ENCODE assay signal across 20 mouse cellular contexts in the genomic region with DNA sequence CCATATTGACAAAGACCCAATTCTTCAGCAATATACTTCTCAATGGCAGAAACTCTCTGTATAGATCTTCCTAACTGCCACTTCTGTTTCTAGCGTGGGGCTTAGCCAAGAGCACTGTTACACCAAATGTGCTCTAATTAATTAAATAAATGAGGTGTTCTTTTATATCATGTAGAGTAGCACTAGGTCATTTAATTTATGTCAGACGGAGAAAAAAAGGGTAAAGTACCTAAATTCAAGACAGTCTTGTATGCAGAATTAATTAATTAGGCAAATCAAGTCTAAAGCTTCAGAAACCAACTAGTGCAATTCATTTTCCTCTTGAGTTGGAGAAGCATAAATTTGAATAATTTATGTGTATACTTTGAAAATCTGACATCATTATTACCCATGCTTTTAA. TPM values are rescaled to one million over a fixed set of nuclear protein-coding genes. Genes with fewer than 3 reads are reported as not detected.
A peak's percentile ranks its signal among the peaks of the same experiment; 100 is the strongest.
DNase-seq lines count a peak whose midpoint lies in the region; ATAC-seq and TF ChIP-seq lines count a peak whose summit lies in the region.
"Had no signal": no experiment of that assay in that cellular context is flagged by ENCODE, and none has a peak within 500 bp of the region (broad histone marks: within the 10 kb centered on the region; RNA-seq: fewer than 3 reads in every experiment).

No protein-coding gene starts in this region.

- no peak overlapping the region for H3K27ac ChIP-seq in forebrain, embryonic 14.5 days (ENCODE audit: low read depth, low read length)
- H3K27ac ChIP-seq in forebrain, embryonic 11.5 days (ENCODE audit: low read depth, low read length): no peak overlapping the region
- no peak overlapping the region for H3K27ac ChIP-seq in forebrain, embryonic 16.5 days (ENCODE audit: low read length)
- H3K27ac ChIP-seq in forebrain, postnatal 0 days (ENCODE audit: low read depth, low read length): no peak overlapping the region
- H3K27ac ChIP-seq: embryonic facial prominence, embryonic 10.5 days; embryonic facial prominence, embryonic 12.5 days had no signal

- no peak for TF ChIP-seq CTCF in forebrain, postnatal 0 days (IDR thresholded peaks at IDR 0.05; ENCODE audit: low read depth)

- no peaks in the 10 kb centered on the region for H3K27me3 ChIP-seq in forebrain, embryonic 14.5 days (replicated peaks; ENCODE audit: control insufficient read depth, insufficient read depth, low read length)
- H3K27me3 ChIP-seq in forebrain, embryonic 11.5 days (ENCODE audit: control insufficient read depth, insufficient read depth, low read length): no peaks in the 10 kb centered on the region
- H3K27me3 ChIP-seq in forebrain, embryonic 16.5 days (replicated peaks; ENCODE audit: control insufficient read depth, insufficient read depth, low read length): no peaks in the 10 kb centered on the region
- no peaks in the 10 kb centered on the region for H3K27me3 ChIP-seq in forebrain, postnatal 0 days (ENCODE audit: insufficient read depth, low read length)
- H3K27me3 ChIP-seq: embryonic facial prominence, embryonic 12.5 days had no signal

- DNase-seq in forebrain, embryonic 14.5 days (ENCODE audit: low spot score): peak; percentile 80
- DNase-seq in forebrain, embryonic 11.5 days (ENCODE audit: low spot score): no peak
- no peak for DNase-seq in forebrain, postnatal 0 days
- no peak for DNase-seq in right cerebral cortex, postnatal 4 days
- DNase-seq: adrenal gland, adult 2 months; adrenal gland, postnatal 10 days; adrenal gland, postnatal 25 days; cerebellum, adult 11-12 months; cerebellum, adult 2 months; cerebellum, adult 9-10 months; cerebellum, postnatal 10 days; cerebellum, postnatal 25 days had no signal

- no peaks in the 10 kb centered on the region for H3K36me3 ChIP-seq in forebrain, embryonic 14.5 days (ENCODE audit: control insufficient read depth, insufficient read depth, low read length)
- H3K36me3 ChIP-seq in forebrain, embryonic 11.5 days (ENCODE audit: control insufficient read depth, insufficient read depth, low read length): no peaks in the 10 kb centered on the region
- H3K36me3 ChIP-seq in forebrain, embryonic 16.5 days (ENCODE audit: control insufficient read depth, insufficient read depth): no peaks in the 10 kb centered on the region
- H3K36me3 ChIP-seq in forebrain, postnatal 0 days (ENCODE audit: insufficient read depth): no peaks in the 10 kb centered on the region
- H3K36me3 ChIP-seq: embryonic facial prominence, embryonic 10.5 days; embryonic facial prominence, embryonic 12.5 days had no signal

- no peak overlapping the region for H3K4me2 ChIP-seq in forebrain, embryonic 14.5 days (ENCODE audit: low read length)
- H3K4me2 ChIP-seq in forebrain, embryonic 11.5 days (ENCODE audit: low read depth, low read length, severe bottlenecking): no peak overlapping the region
- no peak overlapping the region for H3K4me2 ChIP-seq in forebrain, embryonic 16.5 days (ENCODE audit: low read length)
- H3K4me2 ChIP-seq in forebrain, postnatal 0 days (ENCODE audit: low read depth): no peak overlapping the region
- H3K4me2 ChIP-seq: embryonic facial prominence, embryonic 12.5 days had no signal

- H3K4me3 ChIP-seq in forebrain, embryonic 14.5 days (ENCODE audit: low read depth, low read length): no peak overlapping the region
- no peak overlapping the region for H3K4me3 ChIP-seq in forebrain, embryonic 11.5 days (ENCODE audit: low read depth, low read length)
- H3K4me3 ChIP-seq in forebrain, embryonic 16.5 days (replicated peaks; ENCODE audit: low read length): no peak overlapping the region
- H3K4me3 ChIP-seq in forebrain, postnatal 0 days (ENCODE audit: low read depth, low read length): no peak overlapping the region
- H3K4me3 ChIP-seq: embryonic facial prominence, embryonic 10.5 days; embryonic facial prominence, embryonic 12.5 days had no signal

- H3K9ac ChIP-seq in forebrain, embryonic 14.5 days (ENCODE audit: low read length): no peak overlapping the region
- no peak overlapping the region for H3K9ac ChIP-seq in forebrain, embryonic 11.5 days (ENCODE audit: low read length)
- no peak overlapping the region for H3K9ac ChIP-seq in forebrain, embryonic 16.5 days (replicated peaks; ENCODE audit: low read depth, low read length)
- H3K9ac ChIP-seq in forebrain, postnatal 0 days: no peak overlapping the region
- H3K9ac ChIP-seq: embryonic facial prominence, embryonic 12.5 days had no signal

- peak; percentile 90 for ATAC-seq in forebrain, embryonic 14.5 days
- no peak for ATAC-seq in forebrain, embryonic 11.5 days (replicated peaks; ENCODE audit: low FRiP score)
- peak; percentile 72 for ATAC-seq in forebrain, embryonic 16.5 days
- no peak for ATAC-seq in forebrain, postnatal 0 days

- 12% methylated on average over 2 of the region's 2 CpGs for WGBS in forebrain, embryonic 14.5 days
- WGBS in forebrain, embryonic 11.5 days: 58% methylated on average over 2 of the region's 2 CpGs
- WGBS in forebrain, embryonic 16.5 days: 17% methylated on average over 2 of the region's 2 CpGs
- WGBS in forebrain, postnatal 0 days: 19% methylated on average over 2 of the region's 2 CpGs

- no peaks in the 10 kb centered on the region for H3K4me1 ChIP-seq in forebrain, embryonic 14.5 days (ENCODE audit: control insufficient read depth, insufficient read depth, low read length)
- no peaks in the 10 kb centered on the region for H3K4me1 ChIP-seq in forebrain, embryonic 11.5 days (replicated peaks; ENCODE audit: control insufficient read depth, insufficient read depth, low read length)
- 0 out of 2 replicates have a peak, but pooled peaks cover 3% of the 10 kb centered on the region for H3K4me1 ChIP-seq in forebrain, embryonic 16.5 days (replicated peaks; ENCODE audit: control insufficient read depth, insufficient read depth, low read length)
- H3K4me1 ChIP-seq in forebrain, postnatal 0 days (ENCODE audit: insufficient read depth): no peaks in the 10 kb centered on the region
- H3K4me1 ChIP-seq: embryonic facial prominence, embryonic 10.5 days; embryonic facial prominence, embryonic 12.5 days had no signal

- H3K9me3 ChIP-seq in forebrain, embryonic 14.5 days (replicated peaks; ENCODE audit: control insufficient read depth, low read length): no peaks in the 10 kb centered on the region
- no peaks in the 10 kb centered on the region for H3K9me3 ChIP-seq in forebrain, embryonic 11.5 days (ENCODE audit: control insufficient read depth, low read length)
- no peaks in the 10 kb centered on the region for H3K9me3 ChIP-seq in forebrain, embryonic 16.5 days (ENCODE audit: control insufficient read depth, low read length)
- H3K9me3 ChIP-seq in forebrain, postnatal 0 days (ENCODE audit: low read length): no peaks in the 10 kb centered on the region
- H3K9me3 ChIP-seq: embryonic facial prominence, embryonic 10.5 days; embryonic facial prominence, embryonic 12.5 days had no signal

RNA-seq across cellular contexts. Expression of a gene that starts 7.1 kb away (rescaled TPM):
- not detected in 2 replicates for polyA plus RNA-seq in forebrain, embryonic 14.5 days (2014; fragmentation: Nextera tagmentation; extraction: Ambion mirVana)
- 0.17 TPM in 1 of 2 replicates, not detected in the other for polyA plus RNA-seq in forebrain, embryonic 11.5 days (2014; fragmentation: Nextera tagmentation; extraction: Ambion mirVana)
- polyA plus RNA-seq in forebrain, embryonic 16.5 days (2015; fragmentation: Nextera tagmentation; extraction: Ambion mirVana): 0.25 TPM in 1 of 2 replicates, not detected in the other
- total RNA-seq in forebrain, postnatal 0 days (2014; rRNA removed): not detected in 2 replicates
- polyA plus RNA-seq in forebrain, postnatal 0 days (2015; fragmentation: Nextera tagmentation; extraction: Ambion mirVana): not detected in 2 replicates
- total RNA-seq: adrenal gland, adult 2 months; adrenal gland, postnatal 10 days; adrenal gland, postnatal 25 days; adrenal gland, postnatal 4 days; ES-E14; gastrocnemius, adult 18-20 months; MEL had no signal
- polyA plus RNA-seq: adrenal gland, adult 2 months; cortical plate, adult 2 months; embryonic facial prominence, embryonic 12.5 days had no signal

Comparison
In these comparisons a context has a peak if more than half of its experiments do, and no peak if none do; other contexts are left out.
1. ATAC-seq: peak in forebrain, embryonic 14.5 days (single experiment) and forebrain, embryonic 16.5 days (single experiment); none in forebrain, embryonic 11.5 days (single experiment) and forebrain, postnatal 0 days (single experiment).